Comparison of ENCODE assay signal across 8 mouse cellular contexts in the genomic region with DNA sequence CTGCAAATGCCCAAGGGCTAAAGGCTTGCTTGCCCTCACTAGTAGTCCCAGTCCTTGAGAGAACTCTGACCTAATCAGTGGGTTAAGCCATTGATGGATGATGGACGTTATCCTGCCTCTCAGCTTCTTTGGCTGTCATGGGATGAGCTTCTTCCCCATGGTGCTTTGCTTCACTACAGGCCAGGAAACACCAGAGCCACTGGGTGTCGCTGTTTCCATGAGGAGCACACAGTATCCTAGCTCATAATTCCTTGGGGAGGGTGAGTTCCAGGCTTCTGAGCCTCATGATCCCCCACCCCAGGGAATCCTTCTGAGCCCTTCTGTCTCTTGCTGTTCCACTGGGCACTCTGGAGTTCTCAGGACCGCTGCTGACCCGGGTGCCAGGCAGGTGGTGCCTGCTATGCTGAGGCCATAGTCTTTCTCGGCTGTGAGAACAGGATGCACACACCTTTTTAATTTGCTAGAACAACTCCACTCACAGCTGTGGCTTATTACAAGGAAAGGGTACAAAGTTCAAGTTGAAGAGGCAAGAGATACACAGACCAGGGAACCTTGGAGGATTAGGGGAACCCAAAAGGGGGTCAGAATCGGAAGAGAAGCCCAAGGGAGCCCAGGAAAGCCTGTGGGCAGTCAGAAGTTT. TPM values are rescaled to one million over a fixed set of nuclear protein-coding genes. Genes with fewer than 3 reads are reported as not detected.
DNase-seq lines count a peak whose midpoint lies in the region; ATAC-seq lines count a peak whose summit lies in the region.

No protein-coding gene starts in this region.

- no peak overlapping the region for H3K4me3 ChIP-seq in embryonic facial prominence, embryonic 10.5 days
- H3K4me3 ChIP-seq in intestine, embryonic 14.5 days (ENCODE audit: low read depth, low read length): no peak overlapping the region
- H3K4me3 ChIP-seq in midbrain, embryonic 15.5 days: no peak overlapping the region

- H3K27me3 ChIP-seq in embryonic facial prominence, embryonic 10.5 days (replicated peaks; ENCODE audit: low read depth, poor library complexity, severe bottlenecking): no peaks in the 10 kb centered on the region
- no peaks in the 10 kb centered on the region for H3K27me3 ChIP-seq in intestine, embryonic 14.5 days (replicated peaks; ENCODE audit: control insufficient read depth, insufficient read depth, low read length)
- no peaks in the 10 kb centered on the region for H3K27me3 ChIP-seq in midbrain, embryonic 15.5 days (replicated peaks)

- no peak overlapping the region for H3K9ac ChIP-seq in intestine, embryonic 14.5 days (ENCODE audit: low read length)
- H3K9ac ChIP-seq in midbrain, embryonic 15.5 days: no peak overlapping the region

- H3K4me2 ChIP-seq in intestine, embryonic 14.5 days (ENCODE audit: low read length): no peak overlapping the region
- no peak overlapping the region for H3K4me2 ChIP-seq in midbrain, embryonic 15.5 days

- peak; percentile 71 for ATAC-seq in intestine, embryonic 14.5 days (replicated peaks; ENCODE audit: low FRiP score, low TSS enrichment, low read depth)
- 0 out of 2 replicates have a peak, but pooled peaks have one; percentile 30 for ATAC-seq in midbrain, embryonic 15.5 days (replicated peaks)

- H3K36me3 ChIP-seq in embryonic facial prominence, embryonic 10.5 days (replicated peaks): no peaks in the 10 kb centered on the region
- H3K36me3 ChIP-seq in intestine, embryonic 14.5 days (ENCODE audit: control insufficient read depth, insufficient read depth, low read length): no peaks in the 10 kb centered on the region
- no peaks in the 10 kb centered on the region for H3K36me3 ChIP-seq in midbrain, embryonic 15.5 days (replicated peaks)

- H3K4me1 ChIP-seq in embryonic facial prominence, embryonic 10.5 days: peaks cover 18% of the 10 kb centered on the region
- no peaks in the 10 kb centered on the region for H3K4me1 ChIP-seq in intestine, embryonic 14.5 days (replicated peaks; ENCODE audit: control insufficient read depth, insufficient read depth, low read length)
- no peaks in the 10 kb centered on the region for H3K4me1 ChIP-seq in midbrain, embryonic 15.5 days

- no peaks in the 10 kb centered on the region for H3K9me3 ChIP-seq in embryonic facial prominence, embryonic 10.5 days
- H3K9me3 ChIP-seq in intestine, embryonic 14.5 days (ENCODE audit: control insufficient read depth, low read length): no peaks in the 10 kb centered on the region
- H3K9me3 ChIP-seq in midbrain, embryonic 15.5 days: no peaks in the 10 kb centered on the region

- intact Hi-C loops in heart, postnatal 10 days (cut with DNase I): no loop called here
- intact Hi-C loops in left cerebral cortex, postnatal 10 days (cut with DNase I): no loop called here

- WGBS in embryonic facial prominence, embryonic 10.5 days: 16% methylated on average over 6 of the region's 6 CpGs
- WGBS in intestine, embryonic 14.5 days: 25% methylated on average over 6 of the region's 6 CpGs
- 28% methylated on average over 6 of the region's 6 CpGs for WGBS in midbrain, embryonic 15.5 days

- peak; percentile 59 to 78 for DNase-seq in heart, postnatal 10 days
- DNase-seq in heart, adult 8-10 months (ENCODE audit: low spot score): no peak
- DNase-seq in adrenal gland, adult 8-10 months: peak; percentile 38
- peak; percentile 59 for DNase-seq in embryonic facial prominence, embryonic 10.5 days (ENCODE audit: low spot score)
- DNase-seq in intestine, embryonic 14.5 days (ENCODE audit: low spot score): peak; percentile 76
- peak; percentile 66 to 83 for DNase-seq in left cerebral cortex, postnatal 10 days (ENCODE audit: extremely low spot score in 1 of 2, low spot score in 2 of 2)
- no peak for DNase-seq in T-cell, adult 2 months (ENCODE audit: low spot score)

- no peak overlapping the region for H3K27ac ChIP-seq in embryonic facial prominence, embryonic 10.5 days (replicated peaks)
- H3K27ac ChIP-seq in intestine, embryonic 14.5 days (ENCODE audit: low read depth): no peak overlapping the region
- no peak overlapping the region for H3K27ac ChIP-seq in midbrain, embryonic 15.5 days

RNA-seq across cellular contexts. Expression of a gene that starts 6.2 kb away (rescaled TPM):
- total RNA-seq in heart, postnatal 10 days (2021): not detected
- not detected for total RNA-seq in heart, adult 8-10 months (2022)
- total RNA-seq in adrenal gland, adult 8-10 months (2022): under 1 TPM in 1 of 4 experiments, not detected in 3; 0.26 TPM
- polyA plus RNA-seq in embryonic facial prominence, embryonic 10.5 days (2016; fragmentation: Nextera tagmentation; extraction: Ambion mirVana): not detected in 2 replicates
- polyA plus RNA-seq in intestine, embryonic 14.5 days (2014; fragmentation: Nextera tagmentation; extraction: Ambion mirVana): not detected in 2 replicates
- total RNA-seq in left cerebral cortex, postnatal 10 days (2021): not detected
- not detected in 2 replicates for polyA plus RNA-seq in midbrain, embryonic 15.5 days (2015; fragmentation: Nextera tagmentation; extraction: Ambion mirVana)

RNA-seq across cellular contexts. Expression of a gene that starts 27.1 kb away (rescaled TPM):
- total RNA-seq in heart, postnatal 10 days (2021): 1 to 10 TPM; 3.1 to 3.4 TPM
- total RNA-seq in heart, adult 8-10 months (2022): 1 to 10 TPM; 1.1 to 2.2 (median 1.3) TPM
- 10 to 100 TPM; 55.1 to 76.1 (median 69.1) TPM for total RNA-seq in adrenal gland, adult 8-10 months (2022)
- polyA plus RNA-seq in embryonic facial prominence, embryonic 10.5 days (2016; fragmentation: Nextera tagmentation; extraction: Ambion mirVana): 23.9 and 27.5 TPM in 2 replicates
- 15.8 and 16.7 TPM in 2 replicates for polyA plus RNA-seq in intestine, embryonic 14.5 days (2014; fragmentation: Nextera tagmentation; extraction: Ambion mirVana)
- total RNA-seq in left cerebral cortex, postnatal 10 days (2021): 100 to 1,000 TPM; 908 to 919 TPM
- 498 and 502 TPM in 2 replicates for polyA plus RNA-seq in midbrain, embryonic 15.5 days (2015; fragmentation: Nextera tagmentation; extraction: Ambion mirVana)

RNA-seq across cellular contexts. Expression of a gene that starts 31.9 kb away (rescaled TPM):
- total RNA-seq in heart, postnatal 10 days (2021): not detected
- total RNA-seq in heart, adult 8-10 months (2022): not detected
- total RNA-seq in adrenal gland, adult 8-10 months (2022): not detected
- polyA plus RNA-seq in embryonic facial prominence, embryonic 10.5 days (2016; fragmentation: Nextera tagmentation; extraction: Ambion mirVana): 0.87 and 1.5 TPM in 2 replicates
- polyA plus RNA-seq in intestine, embryonic 14.5 days (2014; fragmentation: Nextera tagmentation; extraction: Ambion mirVana): 3.2 and 3.9 TPM in 2 replicates
- not detected for total RNA-seq in left cerebral cortex, postnatal 10 days (2021)
- 0.14 and 0.32 TPM in 2 replicates for polyA plus RNA-seq in midbrain, embryonic 15.5 days (2015; fragmentation: Nextera tagmentation; extraction: Ambion mirVana)

RNA-seq across cellular contexts. Expression of a gene that starts 39.7 kb away (rescaled TPM):
- under 1 TPM; 0.19 to 0.37 TPM for total RNA-seq in heart, postnatal 10 days (2021)
- total RNA-seq in heart, adult 8-10 months (2022): under 1 TPM in 3 of 4 experiments, not detected in 1; 0.06 to 0.09 (median 0.06) TPM
- under 1 TPM in 2 of 4 experiments, not detected in 2; 0.03 TPM for total RNA-seq in adrenal gland, adult 8-10 months (2022)
- 0.19 and 0.20 TPM in 2 replicates for polyA plus RNA-seq in embryonic facial prominence, embryonic 10.5 days (2016; fragmentation: Nextera tagmentation; extraction: Ambion mirVana)
- 0.04 and 0.16 TPM in 2 replicates for polyA plus RNA-seq in intestine, embryonic 14.5 days (2014; fragmentation: Nextera tagmentation; extraction: Ambion mirVana)
- under 1 TPM; 0.16 to 0.17 TPM for total RNA-seq in left cerebral cortex, postnatal 10 days (2021)
- polyA plus RNA-seq in midbrain, embryonic 15.5 days (2015; fragmentation: Nextera tagmentation; extraction: Ambion mirVana): 0.52 and 0.54 TPM in 2 replicates

Comparison
In these comparisons a context has a peak if more than half of its experiments do, and no peak if none do; other contexts are left out.
1. DNase-seq: peak in heart, postnatal 10 days (2 of 2), adrenal gland, adult 8-10 months (single experiment), embryonic facial prominence, embryonic 10.5 days (single experiment), intestine, embryonic 14.5 days (single experiment) and left cerebral cortex, postnatal 10 days (2 of 2); none in heart, adult 8-10 months (single experiment) and T-cell, adult 2 months (single experiment).
2. RNA of a gene that starts 27.1 kb away (total RNA-seq): 908 to 919 TPM in left cerebral cortex, postnatal 10 days and 55.1 to 76.1 TPM in adrenal gland, adult 8-10 months; 3.1 to 3.4 TPM in heart, postnatal 10 days and 1.1 to 2.2 TPM in heart, adult 8-10 months; every median in the first group is over 10 times any median in the second.